Mouse (Mus musculus) limb, embryonic 13.5 days (tissue): Measurements from ENCODE around the gene Tes3-ps. TPM values are rescaled to one million over a fixed set of nuclear protein-coding genes. Genes with fewer than 3 reads are reported as not detected.

Experiments used
- ATAC-seq: fragments of 200-750 bp; cut with Nextera tagmentation; 2 replicates; pipeline ENCODE4 v1.8.0; 2017; ENCODE audit warnings: low read depth, moderate number of reproducible peaks, moderate TSS enrichment; ENCODE audit not compliant: low FRiP score
- H3K27ac ChIP-seq: fragments of 300-500 bp; sonication (generic); 2 replicates; pipeline ENCODE4 v1.5.1; 2015; ENCODE audit warnings: inconsistent platforms, mild to moderate bottlenecking, moderate library complexity
- H3K27me3 ChIP-seq: fragments of 300-500 bp; sonication (generic); 2 replicates; pipeline ENCODE4 v1.6.1; 2015; ENCODE audit warnings: mild to moderate bottlenecking, inconsistent platforms
- H3K36me3 ChIP-seq: fragments of 300-500 bp; sonication (generic); 2 replicates; pipeline ENCODE4 v1.6.1; 2015; ENCODE audit warnings: inconsistent platforms, mild to moderate bottlenecking, moderate library complexity
- H3K4me1 ChIP-seq: fragments of 300-500 bp; sonication (generic); 2 replicates; pipeline ENCODE4 v1.6.1; 2015; ENCODE audit warnings: inconsistent platforms
- H3K4me2 ChIP-seq: fragments of 300-500 bp; sonication (generic); replicated peaks from 2 replicates; pipeline ENCODE4 v1.6.1; 2015; ENCODE audit warnings: inconsistent platforms, mild to moderate bottlenecking, moderate library complexity
- H3K4me3 ChIP-seq: fragments of 300-500 bp; sonication (generic); 2 replicates; pipeline ENCODE4 v1.5.1; 2015; ENCODE audit warnings: moderate library complexity, mild to moderate bottlenecking, inconsistent platforms
- H3K9ac ChIP-seq: fragments of 300-500 bp; sonication (generic); 2 replicates; pipeline ENCODE4 v1.6.1; 2015; ENCODE audit warnings: mild to moderate bottlenecking, inconsistent platforms
- H3K9me3 ChIP-seq: fragments of 300-500 bp; sonication (generic); 2 replicates; pipeline ENCODE4 v1.6.1; 2016; ENCODE audit warnings: inconsistent platforms
- WGBS: fragments of 180-500 bp; shearing (Covaris S2); methylation state at CpG from one replicate; pipeline ENCODE4 v1.1.7; 2015; 5-methylcytosine and 5-hydroxymethylcytosine counted together
- polyA plus RNA-seq: library from polyadenylated mRNA; unstranded; fragments of >200 nt; fragmentation: Nextera tagmentation; extraction: Ambion mirVana; gene quantifications from 2 replicates; pipeline ENCODE4 v1.2.1, GENCODE M21; 2015

Tes3-ps gene
- polyA plus RNA-seq, 1 experiment from 2014 or later, result 1.5 TPM

- Histone ChIP-seq H3K36me3 (no peaks in the 10 kb centered on the region), H3K9ac (no peak overlapping the region), H3K27me3 (no peaks in the 10 kb centered on the region), H3K4me2 (no peak overlapping the region), H3K4me1 (peaks cover 7% of the 10 kb centered on the region; the same call in 1 of the 2 replicates), H3K9me3 (no peaks in the 10 kb centered on the region), H3K27ac (no peak overlapping the region), H3K4me3 (no peak overlapping the region)
- ATAC-seq, result no peak
- 54% methylated on average over 2 of the region's 2 CpGs for WGBS
These were observed 25.6 kb downstream of the Tes3-ps start for GRCm38 (mm10) chr13:49518761-49519160.

DNA sequence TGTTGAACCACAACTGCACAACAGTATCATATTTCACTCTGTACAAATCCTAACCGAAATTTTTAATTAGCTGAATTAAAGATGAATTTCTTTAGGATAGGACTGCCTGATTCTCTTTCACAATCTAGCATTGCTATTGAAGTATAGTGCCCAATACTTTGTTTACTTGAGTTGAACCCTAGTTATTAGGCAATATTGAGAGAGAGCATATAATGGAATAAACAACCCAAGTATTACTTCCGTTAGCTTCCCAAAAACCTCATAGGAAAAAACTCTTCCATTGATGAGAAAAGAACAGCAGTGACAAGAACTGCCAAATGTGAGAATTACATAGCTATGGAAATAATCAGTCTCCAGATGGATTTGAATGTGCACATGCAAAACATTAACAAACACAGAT is 33.1 kb downstream of the Tes3-ps start:
- Histone ChIP-seq H3K4me3 (no peak overlapping the region), H3K9ac (no peak overlapping the region), H3K4me1 (no peaks in the 10 kb centered on the region), H3K27me3 (no peaks in the 10 kb centered on the region), H3K9me3 (no peaks in the 10 kb centered on the region), H3K27ac (no peak overlapping the region), H3K36me3 (no peaks in the 10 kb centered on the region), H3K4me2 (no peak overlapping the region)
- WGBS, result 67% methylated on average over 2 of the region's 2 CpGs
- no peak for ATAC-seq

DNA sequence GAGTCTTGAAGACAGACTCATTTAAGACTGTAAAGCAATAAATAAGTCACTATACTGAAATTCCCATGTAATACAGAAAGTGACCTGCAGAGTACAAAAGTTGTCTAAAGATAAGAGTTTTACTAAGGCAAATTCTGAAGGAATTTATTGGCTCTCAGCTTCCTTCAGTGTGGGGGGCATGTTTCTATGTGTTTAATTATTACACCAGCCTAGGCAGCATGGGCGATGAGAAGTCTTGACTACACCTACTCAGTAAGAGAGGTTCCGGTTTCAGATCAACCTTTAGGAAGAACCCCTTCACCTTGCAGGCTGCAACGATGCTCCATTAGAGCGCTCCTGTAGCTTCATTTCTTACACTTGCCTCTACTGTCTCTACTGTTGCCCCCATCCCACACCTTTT is 37.5 kb downstream of the Tes3-ps start:
- Histone ChIP-seq H3K4me3 (no peak overlapping the region), H3K9me3 (no peaks in the 10 kb centered on the region), H3K4me2 (no peak overlapping the region), H3K27me3 (no peaks in the 10 kb centered on the region), H3K4me1 (0 out of 2 replicates have a peak, but pooled peaks cover 2% of the 10 kb centered on the region), H3K9ac (no peak overlapping the region), H3K27ac (no peak overlapping the region), H3K36me3 (no peaks in the 10 kb centered on the region)
- 97% methylated on average over 4 of the region's 4 CpGs for WGBS
- ATAC-seq, result no peak

- WGBS, result 96% methylated on average over 1 of the region's 1 CpGs
- H3K9ac ChIP-seq, result no peak overlapping the region
- no peak overlapping the region for H3K27ac ChIP-seq
- H3K4me1 ChIP-seq, result peaks cover 12% of the 10 kb centered on the region
- H3K9me3 ChIP-seq, result no peaks in the 10 kb centered on the region
- H3K27me3 ChIP-seq, result no peaks in the 10 kb centered on the region
- no peak overlapping the region for H3K4me2 ChIP-seq
- no peak overlapping the region for H3K4me3 ChIP-seq
- no peaks in the 10 kb centered on the region for H3K36me3 ChIP-seq
- ATAC-seq, result no peak
These were observed 43.8 kb downstream of the Tes3-ps start for GRCm38 (mm10) chr13:49536946-49537345.

DNA sequence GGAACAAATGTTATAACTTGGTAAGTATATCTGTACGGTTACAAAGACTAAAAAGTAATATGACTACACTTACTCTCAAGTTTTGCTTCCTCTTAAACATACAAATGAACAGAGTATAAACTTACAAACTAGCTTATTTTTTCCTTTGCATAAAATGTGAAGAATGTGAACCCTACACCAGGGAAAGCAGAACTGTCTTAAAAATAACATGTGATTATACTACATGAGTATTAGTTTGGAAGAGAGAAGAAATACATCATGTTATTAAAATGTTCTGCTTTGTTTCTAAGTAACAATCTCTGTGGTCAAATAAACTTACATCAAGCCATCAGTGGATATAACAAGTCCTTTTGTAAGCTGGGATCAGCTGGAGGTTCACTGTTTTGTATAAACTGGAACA is 45.6 kb downstream of the Tes3-ps start:
- no peak overlapping the region for H3K27ac ChIP-seq
- peak; percentile 61; the same call in 1 of the 2 replicates for ATAC-seq
- WGBS, result 57% methylated on average over 1 of the region's 1 CpGs
- peaks cover 16% of the 10 kb centered on the region for H3K4me1 ChIP-seq
- H3K9ac ChIP-seq, result no peak overlapping the region
- no peak overlapping the region for H3K4me2 ChIP-seq
- H3K27me3 ChIP-seq, result no peaks in the 10 kb centered on the region
- no peaks in the 10 kb centered on the region for H3K9me3 ChIP-seq
- H3K4me3 ChIP-seq, result no peak overlapping the region
- H3K36me3 ChIP-seq, result no peaks in the 10 kb centered on the region

DNA sequence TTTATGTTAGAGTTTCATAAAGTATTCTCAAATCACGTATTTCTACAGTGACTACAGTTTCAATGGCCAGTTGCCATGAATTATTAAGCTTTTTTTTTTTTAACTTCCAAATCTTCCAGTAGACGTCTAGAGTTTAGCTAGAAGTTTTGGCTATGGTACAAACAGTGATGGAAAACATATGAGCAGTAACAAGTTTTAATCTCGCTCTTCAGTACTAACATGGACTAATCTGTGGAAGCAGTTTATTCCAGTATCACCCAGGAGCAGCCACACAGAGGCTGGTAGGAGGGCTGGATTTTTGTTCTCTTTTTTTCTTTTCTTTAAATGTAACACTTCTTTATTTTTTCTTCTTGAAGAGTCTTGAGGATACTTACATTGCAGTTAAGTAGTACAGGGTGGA is 51.2 kb downstream of the Tes3-ps start, which contains the start of gene Aspn:
TSS of gene Aspn (plus strand) at position 165 of the 400 bp plus-strand sequence.
- no peak within 1 kb of the TSS for H3K9ac ChIP-seq
- no peaks in the 10 kb centered on the region for H3K27me3 ChIP-seq
- H3K9me3 ChIP-seq, result no peaks in the 10 kb centered on the region
- WGBS, result 25% methylated on average over 3 of the region's 3 CpGs
- H3K27ac ChIP-seq, result peak within 1 kb of the TSS; percentile 55; the same call in 1 of the 2 replicates
- H3K4me2 ChIP-seq, result no peak within 1 kb of the TSS; the same call in 1 of the 2 replicates
- peaks cover 41% of the 10 kb centered on the region for H3K4me1 ChIP-seq
- H3K4me3 ChIP-seq, result no peak within 1 kb of the TSS
- ATAC-seq, result peak; percentile 55; the same call in 1 of the 2 replicates
- H3K36me3 ChIP-seq, result no peaks in the 10 kb centered on the region

- ATAC-seq, result peak; percentile 78
- Histone ChIP-seq H3K27me3 (no peaks in the 10 kb centered on the region), H3K27ac (peak overlapping the region; percentile 75), H3K4me3 (no peak overlapping the region), H3K4me2 (peak overlapping the region; percentile 27), H3K36me3 (no peaks in the 10 kb centered on the region), H3K4me1 (peaks cover 41% of the 10 kb centered on the region), H3K9ac (no peak overlapping the region; the same call in 1 of the 2 replicates), H3K9me3 (no peaks in the 10 kb centered on the region)
- WGBS, result 21% methylated on average over 3 of the region's 3 CpGs
These were observed 52.5 kb downstream of the Tes3-ps start for GRCm38 (mm10) chr13:49545646-49546045.

Other genes with a start within 250 kb of the Tes3-ps start
- gene Susd3, start 244.6 kb upstream of the Tes3-ps start, polyA plus RNA-seq, result 1.8 and 1.9 TPM in 2 replicates
- gene Fgd3, start 173.0 kb upstream of the Tes3-ps start, polyA plus RNA-seq, result 0.38 and 0.77 TPM in 2 replicates
- 34.2 and 36.6 TPM in 2 replicates for gene Bicd2, start 151.7 kb upstream of the Tes3-ps start, polyA plus RNA-seq
- 13.9 and 14.3 TPM in 2 replicates for gene Ippk, start 72.1 kb upstream of the Tes3-ps start, polyA plus RNA-seq
- gene Ecm2, start 11.5 kb downstream of the Tes3-ps start, polyA plus RNA-seq, result 1.4 and 1.9 TPM in 2 replicates
- gene Aspn, start 51.1 kb downstream of the Tes3-ps start, polyA plus RNA-seq, result 41.4 and 48.2 TPM in 2 replicates
- 2.4 and 4.0 TPM in 2 replicates for gene Omd, start 89.1 kb downstream of the Tes3-ps start, polyA plus RNA-seq
- gene Ogn, start 114.7 kb downstream of the Tes3-ps start, polyA plus RNA-seq, result 150 and 159 TPM in 2 replicates
- gene Cenpp, start 159.5 kb downstream of the Tes3-ps start, polyA plus RNA-seq, result 24.3 and 30.9 TPM in 2 replicates
- gene Nol8, start 159.8 kb downstream of the Tes3-ps start, polyA plus RNA-seq, result 18.7 and 19.0 TPM in 2 replicates
- 66.0 and 71.3 TPM in 2 replicates for gene Iars, start 188.8 kb downstream of the Tes3-ps start, polyA plus RNA-seq